Mouse (Mus musculus): ENCODE data around the gene Urad.

Gene Urad

DNA sequence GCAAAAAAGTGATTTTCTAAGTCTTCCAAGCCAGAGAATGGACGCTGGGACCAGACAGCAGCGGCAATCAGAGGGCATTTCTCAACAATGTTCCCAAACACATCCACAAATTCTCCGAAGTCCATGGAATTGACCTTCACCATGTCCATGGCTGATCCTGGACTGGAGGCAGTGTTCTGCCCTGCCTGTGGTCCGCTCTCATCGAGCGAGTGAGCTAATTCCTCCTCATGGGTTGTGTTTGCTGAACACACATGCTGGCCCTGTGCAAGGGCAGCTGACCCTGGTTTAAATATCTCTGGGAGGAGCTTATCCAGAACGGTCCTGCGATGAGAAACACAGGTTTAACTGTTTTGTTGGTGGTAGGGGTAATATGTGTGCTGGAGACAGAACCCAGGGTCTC, at the start of gene Urad:
Gene Urad, minus strand, starts transcription at position 258 of the 400 bp plus-strand sequence.
- DNase-seq, result no peak

DNA sequence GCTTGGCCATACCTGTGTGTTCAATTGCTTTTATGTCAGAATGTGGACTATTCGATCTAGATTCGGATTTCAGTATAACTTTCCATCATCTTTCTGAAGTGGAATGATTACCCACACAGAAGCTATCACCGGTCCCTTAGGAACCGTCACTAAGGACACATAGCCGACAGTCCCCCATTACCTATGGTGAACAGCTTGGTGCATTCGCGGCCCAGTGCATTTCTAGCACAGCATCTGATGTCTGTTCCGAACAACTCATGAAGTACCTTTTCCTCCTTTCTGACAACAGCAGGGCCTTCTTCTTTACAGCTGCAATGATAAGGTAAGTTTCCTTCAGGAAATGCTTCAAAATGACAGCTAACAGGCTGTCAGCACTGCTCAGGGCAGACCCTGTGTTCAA, 48.0 kb upstream of the Urad start:
- DNase-seq, result no peak

DNA sequence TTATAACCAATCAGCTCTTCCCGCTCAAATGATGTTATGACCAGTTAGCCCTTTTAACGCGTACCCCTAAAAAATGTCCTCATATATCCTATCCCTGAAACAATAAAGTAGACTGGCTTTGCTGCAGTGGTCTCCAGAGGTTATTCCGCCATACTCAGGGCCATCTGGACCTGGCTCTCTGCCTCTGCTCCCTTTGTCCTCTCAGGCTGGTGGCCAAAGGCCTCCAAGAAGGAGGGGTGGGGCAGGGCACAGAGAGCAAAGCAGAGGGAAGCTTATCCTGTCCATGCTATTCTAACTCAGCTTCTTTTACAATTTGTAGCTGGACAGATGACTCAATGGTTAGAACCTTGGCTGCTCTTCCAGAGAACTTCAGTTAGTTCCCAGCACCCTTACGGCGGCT, 46.0 kb upstream of the Urad start:
- no peak for DNase-seq

DNA sequence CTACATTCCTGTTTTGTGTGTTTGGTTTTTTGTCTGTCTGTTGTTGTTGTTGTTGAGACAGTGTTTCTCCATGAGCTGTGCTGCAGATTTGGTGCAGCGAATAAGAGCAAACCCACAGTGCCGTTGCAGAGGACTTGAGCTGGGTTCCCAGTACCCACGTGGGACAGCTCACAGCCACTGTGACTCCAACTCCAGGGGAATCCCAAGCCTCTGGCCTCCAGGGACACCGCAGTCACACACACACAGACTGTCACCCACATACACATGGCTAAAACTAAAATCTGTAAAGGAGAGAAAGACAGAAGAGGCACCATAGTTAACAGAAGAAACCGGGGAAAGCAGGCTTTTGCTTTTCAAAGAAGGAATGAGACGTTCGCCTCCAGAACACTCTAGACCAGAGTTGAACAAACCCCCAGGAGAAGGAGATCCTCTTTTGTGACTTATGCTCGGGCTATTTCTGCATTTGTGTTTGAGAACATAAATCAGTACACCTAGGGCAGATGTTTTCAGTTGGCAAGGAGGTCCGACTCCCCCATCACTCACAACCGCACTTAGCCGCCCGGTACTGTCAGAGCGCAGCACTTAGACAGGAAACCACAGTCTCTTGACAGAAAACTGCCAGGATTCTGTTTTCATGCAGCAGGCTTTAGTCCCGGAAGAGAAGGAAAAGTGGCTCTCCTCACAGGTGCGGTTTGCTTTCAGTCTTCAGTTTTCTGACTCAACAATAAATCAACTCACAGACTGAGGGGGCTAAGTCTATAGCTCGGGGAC, 43.9 kb upstream of the Urad start:
- DNase-seq, result peak; percentile 28

DNA sequence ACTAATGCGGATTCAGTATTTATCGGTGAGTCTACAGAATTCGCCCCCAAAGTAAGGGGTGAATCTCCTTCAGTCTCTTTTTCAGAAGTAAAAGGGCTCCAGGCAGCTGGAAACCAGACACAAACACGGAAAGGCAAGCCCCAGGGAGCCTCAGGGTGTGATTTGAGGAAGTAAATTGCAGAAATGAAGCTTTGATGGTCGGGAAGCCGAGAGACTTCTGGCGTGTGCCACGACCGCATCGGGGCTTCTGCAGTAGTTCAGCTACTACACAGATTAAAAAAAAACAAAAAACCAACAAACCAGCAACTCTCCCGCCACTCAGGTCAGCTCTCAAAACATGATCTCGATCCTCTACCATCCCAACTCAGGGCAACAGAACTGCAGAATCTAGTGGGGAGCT, 40.8 kb upstream of the Urad start:
- DNase-seq, result peak; percentile 17

DNA sequence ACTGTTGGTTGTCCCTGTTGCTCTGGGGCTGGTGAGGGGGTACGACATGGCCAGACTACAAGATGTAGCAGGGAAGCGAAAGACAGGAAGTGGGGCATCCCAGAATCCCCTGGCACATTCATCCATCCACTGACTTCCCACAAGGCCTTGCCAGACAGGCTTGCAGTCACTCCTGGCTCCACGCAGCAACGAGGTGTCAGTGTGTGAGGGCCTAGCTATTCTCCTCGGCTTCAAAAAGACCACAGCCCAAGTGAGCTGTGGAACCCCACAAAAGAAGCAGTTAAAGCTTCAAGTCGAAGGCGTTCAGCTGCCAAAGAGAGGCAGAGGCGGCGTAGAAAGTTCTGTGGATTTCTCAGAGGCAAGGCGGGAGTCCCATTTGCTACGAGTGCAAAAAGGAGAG, 36.2 kb upstream of the Urad start:
- no peak for DNase-seq

DNA sequence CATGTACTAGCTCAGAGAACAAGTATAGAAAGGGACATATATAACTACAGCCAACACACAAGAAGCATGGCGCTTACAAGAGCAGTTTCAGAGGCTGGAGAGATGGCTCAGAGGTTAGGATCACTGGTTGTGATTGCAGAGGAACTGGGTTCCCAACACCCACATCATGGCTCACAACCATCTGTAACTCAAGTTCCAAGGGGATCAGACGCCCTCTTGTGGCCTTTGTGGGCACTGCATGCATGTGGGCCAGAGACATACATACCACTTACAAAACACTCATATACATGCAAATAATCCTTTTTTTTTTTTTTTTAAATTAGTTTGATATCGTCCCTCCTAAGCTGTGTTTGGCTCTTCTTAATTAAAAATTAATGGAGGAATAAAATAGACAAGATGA, 35.3 kb upstream of the Urad start:
- DNase-seq, result peak; percentile 59

DNA sequence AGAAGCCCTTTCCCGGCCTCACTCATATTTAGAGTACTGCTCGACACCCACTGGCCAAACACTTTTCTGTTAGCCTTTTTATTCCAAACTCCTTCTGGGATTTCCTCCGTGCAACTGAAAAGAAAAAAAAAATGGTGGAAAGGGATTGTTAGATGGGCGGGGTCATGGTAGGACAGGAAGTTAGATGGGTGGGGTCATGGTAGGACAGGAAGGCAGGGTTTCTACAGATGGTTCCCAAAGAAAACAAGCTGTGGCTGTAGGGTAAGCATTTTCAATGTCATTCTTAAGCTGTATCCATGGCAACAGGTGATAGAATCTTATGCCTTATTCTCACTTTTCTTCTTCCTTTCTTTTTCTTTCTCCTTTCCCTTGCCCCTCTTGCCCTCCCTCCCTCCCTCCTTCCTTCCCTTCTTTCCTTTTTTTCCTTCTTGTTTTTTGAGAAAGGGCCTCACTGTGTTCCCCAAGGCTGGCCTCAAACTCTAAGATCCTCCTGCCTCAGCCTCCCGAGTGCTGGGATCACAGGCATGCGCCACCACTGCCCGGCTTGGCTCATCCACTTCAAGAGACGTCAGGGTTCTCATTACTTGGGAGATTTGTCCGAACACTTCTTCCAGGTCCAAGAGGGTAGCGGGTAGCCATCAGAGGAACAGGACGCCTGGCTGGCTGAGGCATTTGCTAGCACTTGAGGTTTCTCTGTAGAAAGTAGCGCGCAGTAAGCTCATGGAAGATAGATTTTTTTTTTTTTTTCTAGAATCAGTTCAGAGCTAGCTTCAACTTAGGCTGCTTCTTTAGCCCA, 34.2 kb upstream of the Urad start:
- DNase-seq, result no peak

DNA sequence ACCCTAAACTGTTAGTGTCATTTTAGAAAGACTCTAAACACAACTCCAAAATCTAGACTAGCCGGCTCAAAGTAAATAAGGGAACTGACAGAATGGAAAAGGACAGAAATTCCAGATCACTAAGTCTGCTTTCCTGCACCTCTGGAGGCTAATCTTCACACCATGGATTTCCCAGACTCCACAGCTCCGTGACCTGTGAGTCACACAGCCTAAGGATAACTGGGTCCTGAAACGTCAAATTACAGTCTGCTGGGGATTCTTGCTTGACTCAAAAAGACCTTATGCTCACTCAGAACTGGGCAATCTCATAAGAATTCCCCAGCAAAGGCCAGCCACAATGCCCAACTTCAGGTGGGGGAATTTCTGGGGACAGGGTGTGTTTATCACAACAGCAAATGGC, 33.5 kb upstream of the Urad start:
- DNase-seq, result no peak

DNA sequence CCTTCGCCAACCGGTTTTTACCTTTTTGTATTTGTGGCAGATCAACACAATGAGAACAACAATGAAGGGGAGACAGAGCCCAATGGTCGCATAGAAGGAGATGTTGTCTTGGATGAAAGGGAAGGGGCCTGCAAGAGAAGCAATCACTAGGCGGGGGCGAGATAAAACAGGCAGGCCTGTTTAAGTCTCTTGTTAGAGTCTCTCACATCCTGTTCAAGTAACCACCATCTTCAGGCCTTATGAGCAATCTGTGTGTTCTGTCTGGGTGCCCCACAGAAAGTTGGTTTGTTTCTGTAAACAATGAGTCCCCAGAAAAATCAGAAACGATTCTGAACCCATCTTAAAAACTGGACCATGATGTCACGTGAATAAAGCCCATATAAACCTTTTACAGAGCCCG, 32.7 kb upstream of the Urad start:
- DNase-seq, result no peak

DNA sequence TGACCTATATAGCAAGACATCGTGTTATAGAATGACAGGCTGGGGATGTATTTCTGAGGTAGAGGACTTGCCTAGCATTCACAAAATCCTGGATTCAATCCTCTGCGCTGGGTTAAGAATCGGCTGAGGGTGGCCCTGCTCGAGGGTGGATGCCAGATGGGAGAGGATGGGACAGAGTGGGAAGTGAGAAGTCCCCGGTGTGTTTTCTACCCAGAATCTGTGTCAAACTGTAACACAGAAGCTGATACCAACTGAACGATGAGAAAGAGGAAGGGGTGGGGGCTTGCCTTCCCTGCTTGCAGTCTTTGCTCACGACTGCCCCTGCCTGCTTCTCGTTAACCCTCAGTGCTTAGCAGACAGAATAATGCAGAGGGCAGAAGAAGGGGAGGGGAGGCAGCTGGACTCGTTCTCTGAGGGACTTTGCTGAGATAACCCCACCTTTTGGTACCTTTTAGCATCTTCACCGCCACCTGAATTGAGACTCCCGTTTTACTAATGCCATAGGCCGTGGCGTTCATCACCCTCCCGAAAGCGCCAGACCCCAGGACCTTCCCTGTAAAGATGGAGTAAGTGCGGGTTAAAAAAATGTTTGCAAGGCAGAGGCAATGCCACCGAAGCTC, 32.0 kb upstream of the Urad start:
- no peak for DNase-seq

DNA sequence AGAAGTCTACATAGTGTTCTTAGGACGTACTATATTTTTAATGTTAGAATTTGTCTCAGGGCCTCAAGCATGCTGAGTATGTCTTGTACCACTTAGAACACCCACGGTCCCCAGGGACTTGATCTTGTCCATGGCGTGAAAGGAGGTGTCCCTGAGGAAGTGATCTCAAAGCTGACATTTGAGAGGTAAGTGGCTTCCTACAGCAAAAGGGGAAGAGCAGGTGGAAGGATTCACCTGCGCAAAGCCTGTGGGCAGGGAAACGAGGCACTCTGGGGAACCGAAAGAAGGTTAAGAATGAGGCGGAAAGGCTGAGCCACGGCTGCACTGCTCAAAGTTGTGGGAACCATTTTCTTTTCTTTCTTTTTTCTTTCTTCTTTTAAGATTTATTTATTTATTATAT, 29.7 kb upstream of the Urad start:
- DNase-seq, result no peak

DNA sequence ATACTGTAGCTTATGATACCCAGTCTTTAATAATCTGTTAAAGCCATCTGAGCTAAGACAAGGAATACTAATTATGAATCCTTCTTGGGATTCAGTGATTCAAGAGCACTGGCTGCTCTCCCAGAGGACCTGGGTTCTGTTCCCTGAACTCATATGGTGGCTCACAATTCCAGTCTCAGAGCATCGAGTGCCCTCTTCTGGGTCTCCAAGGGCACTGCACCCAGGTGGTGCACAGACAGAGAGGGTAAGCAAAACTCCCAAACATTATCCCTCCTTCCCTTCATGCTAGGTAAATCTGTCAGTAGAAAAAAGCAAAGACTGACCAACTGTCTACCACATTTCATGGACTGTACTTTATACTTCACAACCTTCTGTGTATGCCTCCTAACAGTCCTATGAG, 23.7 kb upstream of the Urad start:
- no peak for DNase-seq

DNA sequence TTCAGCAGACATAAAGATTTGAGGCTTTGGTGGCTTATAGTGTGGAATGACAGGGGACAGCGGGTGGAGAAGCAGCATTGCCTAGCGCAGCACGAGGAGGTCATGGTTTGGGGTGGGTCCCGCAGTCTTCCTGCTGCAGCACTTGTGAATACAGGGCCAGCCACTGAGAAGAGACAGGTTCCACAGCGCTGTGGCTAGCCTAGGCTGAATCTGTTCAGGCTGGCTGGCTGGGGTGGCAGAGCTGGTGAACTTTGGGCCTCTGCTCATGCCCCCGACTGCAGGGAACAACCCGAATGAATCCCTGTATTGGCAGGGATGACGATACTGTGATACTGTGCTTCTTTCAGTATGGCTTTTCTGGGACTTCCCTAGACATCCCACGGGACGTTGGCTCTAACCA, 21.7 kb upstream of the Urad start:
- no peak for DNase-seq

DNA sequence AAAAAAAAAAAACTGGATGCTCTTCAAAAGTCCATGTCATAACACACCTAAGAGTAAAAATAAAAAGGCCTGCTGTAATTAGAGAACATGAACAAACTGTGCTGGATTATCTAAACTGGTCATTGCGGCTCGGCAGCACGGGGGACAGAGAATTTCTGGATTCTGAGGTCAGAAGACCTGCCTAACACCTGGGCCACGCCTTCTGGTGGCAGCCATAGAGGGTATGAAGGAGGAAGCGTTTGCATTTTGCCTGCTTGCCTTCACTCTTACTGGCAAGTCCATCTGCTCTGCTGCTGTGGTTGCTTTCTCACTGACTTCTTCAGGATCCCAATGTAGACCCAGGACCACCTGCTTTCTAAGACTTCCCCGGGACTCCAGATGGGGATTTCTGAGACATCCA, 20.7 kb upstream of the Urad start:
- DNase-seq, result no peak

DNA sequence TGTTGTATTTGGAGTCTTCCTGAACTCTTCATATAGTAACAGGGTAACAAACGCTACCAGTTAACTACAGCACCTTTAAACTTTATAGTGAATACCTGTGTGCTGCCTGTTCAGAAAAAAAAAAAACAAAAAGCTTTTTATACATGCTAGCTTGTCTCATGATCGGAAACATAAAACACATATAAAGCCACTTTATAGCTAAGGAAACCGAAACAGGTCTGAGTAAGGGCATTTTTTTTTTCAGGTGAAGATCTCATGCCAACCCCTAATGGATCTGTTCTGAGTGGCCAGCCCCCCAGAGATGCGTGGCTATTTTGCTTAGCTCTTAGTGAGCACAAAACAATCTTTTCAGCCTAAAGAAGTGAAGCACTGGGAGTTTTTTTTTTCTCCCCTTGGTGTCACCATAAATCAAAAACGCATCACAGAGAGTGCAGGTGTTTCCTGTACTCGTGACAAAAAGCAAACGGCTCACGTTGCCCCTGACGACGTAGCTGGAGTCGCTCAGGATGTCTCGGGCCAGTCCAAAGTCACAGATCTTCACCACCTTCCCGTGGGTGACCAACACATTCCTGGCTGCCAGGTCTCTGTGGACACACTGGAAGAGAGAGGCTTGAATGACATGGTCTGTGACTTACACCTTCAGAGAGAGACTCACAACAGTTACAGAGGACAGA, 18.6 kb upstream of the Urad start:
- DNase-seq, result no peak

DNA sequence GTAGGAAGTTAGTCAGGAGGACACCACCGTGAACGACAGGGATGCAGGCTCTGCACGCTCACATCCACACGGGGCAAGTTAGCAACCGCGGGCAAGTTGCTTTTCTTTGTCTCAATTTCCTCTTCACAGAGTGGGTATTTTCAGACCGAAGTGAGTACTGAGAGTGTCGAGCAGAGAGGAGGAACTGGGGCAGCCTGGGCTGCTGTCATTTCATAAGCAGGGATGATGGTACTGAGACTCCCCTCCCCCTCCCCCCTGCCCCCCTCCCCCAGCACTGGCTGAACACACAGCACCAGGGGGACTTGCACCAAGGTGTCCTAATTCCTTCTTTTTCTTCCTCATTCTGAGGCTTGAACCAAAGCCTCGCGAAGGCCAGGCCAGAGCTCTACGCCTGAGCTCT, 17.3 kb upstream of the Urad start:
- DNase-seq, result no peak

DNA sequence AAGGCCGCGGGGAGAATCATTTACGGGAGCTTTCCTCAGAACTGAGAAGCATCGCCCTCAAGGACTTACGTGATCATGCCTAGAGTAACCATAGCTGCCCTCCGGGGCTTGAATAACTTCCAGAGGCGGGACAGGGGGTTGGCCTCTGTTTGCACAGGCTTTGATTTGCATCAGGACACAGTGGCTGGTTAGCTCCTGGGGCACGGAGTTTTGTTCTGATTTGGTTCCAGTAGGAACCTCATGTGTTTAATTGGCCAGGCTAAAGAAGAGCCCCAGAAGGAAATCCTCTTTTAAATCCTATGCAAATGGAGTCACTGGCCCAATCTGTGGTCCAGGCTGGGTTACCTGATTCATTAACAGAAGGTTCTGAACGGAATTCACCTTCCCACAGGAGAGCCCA, 16.7 kb upstream of the Urad start:
- no peak for DNase-seq

DNA sequence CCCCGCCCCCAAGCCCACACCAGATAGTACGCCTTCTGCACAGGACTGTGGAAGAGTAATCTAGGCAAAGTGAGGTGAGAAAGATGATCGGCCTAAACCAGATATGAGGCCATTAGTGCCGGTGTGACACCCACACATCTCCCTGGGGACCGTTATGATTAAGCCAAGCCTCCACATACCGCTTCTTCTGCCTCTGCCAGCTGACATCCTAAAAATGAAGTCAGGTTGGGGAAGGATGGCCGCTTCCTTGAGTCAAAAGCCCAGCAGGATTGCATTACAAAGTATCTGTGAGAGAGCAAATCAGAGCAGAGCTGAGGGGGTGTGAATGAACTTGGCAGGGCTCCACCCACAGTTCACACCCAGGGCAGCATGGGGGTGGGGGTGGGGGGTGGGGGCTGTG, 10.5 kb upstream of the Urad start:
- DNase-seq, result no peak

DNA sequence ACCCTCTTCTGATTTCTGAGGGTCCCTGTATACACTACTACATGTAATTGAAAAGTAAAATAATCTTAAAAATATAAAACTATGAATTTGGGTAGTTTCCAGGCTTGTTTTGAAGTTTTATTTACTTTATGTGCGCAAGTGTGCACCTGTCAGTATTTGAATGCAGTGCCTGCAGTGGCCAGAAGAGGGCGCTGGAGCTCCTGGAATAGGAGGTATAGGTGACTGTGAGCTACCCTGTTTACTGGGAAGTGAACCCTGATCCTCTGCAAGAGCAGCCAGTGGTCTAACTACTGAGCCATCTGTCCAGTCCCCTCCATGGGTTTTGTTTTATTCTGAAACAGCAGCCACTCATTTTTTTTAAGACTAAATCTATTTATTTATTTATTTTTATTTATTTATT, 9.3 kb upstream of the Urad start:
- DNase-seq, result peak; percentile 80

DNA sequence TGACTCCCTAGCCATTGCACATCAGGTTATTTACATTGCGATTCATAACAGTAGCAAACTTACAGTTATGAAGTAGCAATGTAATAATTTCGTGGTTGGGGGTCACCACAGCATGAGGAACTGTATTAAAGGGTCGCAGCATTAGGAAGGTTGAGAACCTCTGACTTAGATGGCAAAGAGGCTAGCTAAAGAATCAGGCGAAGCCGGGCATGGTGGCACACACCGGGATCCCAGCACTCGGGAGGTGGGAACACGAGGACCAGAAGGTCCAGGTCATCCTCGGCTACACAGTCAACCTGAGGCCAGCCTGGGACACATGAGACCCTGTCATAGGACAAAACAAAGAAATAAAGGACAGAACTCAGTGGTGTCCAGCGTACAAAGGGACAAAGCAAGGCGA, 7.7 kb upstream of the Urad start:
- no peak for DNase-seq

DNA sequence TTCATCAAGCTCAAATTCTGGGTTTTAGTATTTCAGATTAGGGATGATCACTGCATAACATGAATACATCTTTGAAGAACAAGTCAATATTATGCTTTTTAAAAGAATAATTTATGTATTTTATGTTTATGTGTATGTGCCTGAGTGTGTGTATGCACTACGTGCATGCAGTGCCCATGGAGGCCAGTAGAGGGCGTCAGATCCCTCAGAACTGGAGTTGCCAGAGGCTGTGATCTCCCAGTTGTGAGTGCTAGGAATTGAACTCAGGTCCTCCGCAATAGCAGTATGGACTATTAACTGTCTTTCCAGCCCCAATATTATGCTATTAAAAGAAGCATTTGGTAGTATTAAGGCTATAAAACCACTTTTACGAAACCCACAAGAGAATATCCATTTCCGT, 5.4 kb upstream of the Urad start:
- no peak for DNase-seq

DNA sequence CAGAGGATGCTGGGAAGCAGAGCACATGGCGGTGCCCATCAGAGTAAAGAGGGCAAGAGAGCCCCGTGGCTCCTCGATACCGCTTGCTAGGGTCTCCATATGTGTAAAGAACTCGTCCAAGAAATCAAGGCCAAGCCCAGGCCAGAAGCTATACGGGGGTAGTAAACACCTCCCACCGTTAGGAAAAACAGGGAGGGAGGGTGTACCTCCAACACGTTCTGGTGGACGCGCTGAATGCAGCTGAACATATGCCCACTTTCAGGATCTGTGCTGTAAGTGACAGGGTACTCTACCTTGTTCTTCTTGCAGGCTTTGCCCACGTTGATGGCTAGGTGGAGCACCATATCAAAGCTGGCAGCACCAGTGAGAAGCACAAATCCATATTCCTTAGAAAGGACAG, 3.7 kb upstream of the Urad start:
- no peak for DNase-seq
